Mouse (Mus musculus): ENCODE measurements around the gene Tmsb15l. TPM values are rescaled to one million over a fixed set of nuclear protein-coding genes. Genes with fewer than 3 reads are reported as not detected.

The Tmsb15l gene
- total and polyA plus RNA-seq, 3 experiments: not detected

DNA sequence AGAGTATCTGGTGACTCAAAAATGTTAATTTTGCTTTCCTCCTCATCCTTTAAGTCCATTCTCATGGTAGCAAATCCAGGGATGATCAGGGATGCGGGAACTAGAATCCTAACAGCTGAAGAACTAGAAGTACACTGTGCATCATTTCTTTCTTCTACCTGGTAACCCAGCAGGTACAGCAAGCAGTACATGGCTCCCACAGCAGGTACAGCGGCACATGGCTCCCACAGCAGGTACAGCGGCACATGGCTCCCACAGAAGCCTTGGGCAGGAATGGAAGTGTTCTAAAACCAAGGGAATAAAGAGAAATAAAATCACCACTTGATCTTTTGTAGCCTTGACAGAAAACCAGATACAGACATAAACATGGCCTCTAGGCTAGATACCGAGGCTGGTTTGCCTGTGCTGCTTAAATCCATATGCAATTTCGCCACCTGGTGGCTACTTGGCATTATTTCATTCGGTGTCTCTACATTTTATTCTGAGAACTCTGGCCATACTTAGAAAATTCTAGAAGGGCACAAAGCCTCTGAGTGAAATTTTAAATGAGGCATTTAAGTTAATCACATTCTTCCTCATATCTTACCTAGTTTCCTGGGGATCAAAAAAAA, 38.5 kb upstream of the Tmsb15l start:
- peaks cover 2 to 3% of the 10 kb centered on the region in 2 experiments; a peak in 3 of 4 replicates for H3K36me3 ChIP-seq (ENCODE audit: control insufficient read depth in 1 of 2, insufficient read depth in 2 of 2, low read length in 2 of 2)
- H3K27me3 ChIP-seq (ENCODE audit: control insufficient read depth in 1 of 2, insufficient read depth in 2 of 2, low read length in 2 of 2): no peaks in the 10 kb centered on the region

DNA sequence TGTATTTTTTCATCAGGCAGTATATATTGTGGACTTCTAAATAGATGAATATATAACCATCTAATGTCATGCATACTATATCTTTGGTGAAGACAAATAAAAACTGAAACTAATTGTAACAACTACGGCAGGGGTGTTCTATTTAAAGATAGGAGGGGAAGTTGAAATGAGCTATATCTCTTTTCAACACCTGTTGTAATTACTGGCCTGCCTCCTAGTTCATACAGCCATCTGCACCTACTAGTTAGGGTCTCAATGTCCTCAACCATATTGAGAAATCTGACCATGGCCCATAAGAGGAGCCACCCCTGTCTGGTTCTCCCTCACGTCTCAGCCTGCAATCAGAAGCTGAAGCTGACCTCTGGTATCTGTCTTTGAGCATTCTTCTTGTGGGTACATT, 19.6 kb upstream of the Tmsb15l start:
- Histone ChIP-seq H3K9ac (ENCODE audit: control insufficient read depth, low read depth, low read length, poor library complexity, severe bottlenecking) (no peak overlapping the region), H3K4me3 (ENCODE audit: control insufficient read depth in 1 of 2, insufficient read depth in 1 of 2, low read depth in 2 of 2, low read length in 2 of 2) (peak overlapping the region in 1 of 2 experiments; percentile 29; a peak in 1 of 4 replicates), H3K79me2 (ENCODE audit: control insufficient read depth, insufficient read depth, low read length, poor library complexity) (no peaks in the 10 kb centered on the region), H3K27ac (ENCODE audit: control insufficient read depth, low read depth, low read length) (no peak overlapping the region), H3K27me3 (ENCODE audit: control insufficient read depth in 1 of 2, insufficient read depth in 2 of 2, low read length in 2 of 2) (no peaks in the 10 kb centered on the region), H3K4me1 (ENCODE audit: control insufficient read depth in 1 of 2, insufficient read depth in 2 of 2, low read length in 2 of 2) (peaks cover 8 to 9% of the 10 kb centered on the region in 2 experiments; a peak in 3 of 4 replicates), H3K36me3 (ENCODE audit: control insufficient read depth in 1 of 2, insufficient read depth in 2 of 2, low read length in 2 of 2) (peaks cover 0 to 20% of the 10 kb centered on the region in 2 experiments; a peak in 2 of 4 replicates), H3K9me3 (replicated peaks; ENCODE audit: insufficient read depth, low read length) (no peaks in the 10 kb centered on the region)
- TF ChIP-seq ETS1 (IDR thresholded peaks at IDR 0.05; ENCODE audit: low read depth, low read length): peak; percentile 55
- no peak for TF ChIP-seq CTCF (IDR thresholded peaks at IDR 0.05 in 2 of 3, conservative IDR thresholded peaks at IDR 0.05 in 1 of 3; ENCODE audit: control insufficient read depth in 1 of 3, insufficient read depth in 1 of 3, low read depth in 2 of 3, low read length in 3 of 3, poor library complexity in 1 of 3, severe bottlenecking in 1 of 3)
- peak; percentile 65 for TF ChIP-seq TCF12 (IDR thresholded peaks at IDR 0.05; ENCODE audit: low read depth, low read length)
- peak; percentile 39 to 50 for TF ChIP-seq EP300 (IDR thresholded peaks at IDR 0.05; ENCODE audit: low read depth in 1 of 2, low read length in 2 of 2)
- TF ChIP-seq E2F4 (IDR thresholded peaks at IDR 0.05; ENCODE audit: borderline replicate concordance, low read depth, low read length): no peak
- peak; percentile 51 for TF ChIP-seq TAL1 (IDR thresholded peaks at IDR 0.05; ENCODE audit: low read length)
- TF ChIP-seq NRF1 (IDR thresholded peaks at IDR 0.05; ENCODE audit: insufficient read depth, low read depth, low read length, poor library complexity, severe bottlenecking): no peak
- no peak for TF ChIP-seq ZNF384 (IDR thresholded peaks at IDR 0.05; ENCODE audit: low read depth, low read length)
- no peak for TF ChIP-seq ELF1 (IDR thresholded peaks at IDR 0.05; ENCODE audit: low read depth, low read length)
- DNase-seq (ENCODE audit: low read depth, low spot score): peak; percentile 32

More for the DNA sequence above, 38.5 kb upstream of the Tmsb15l start:
- H3K9ac ChIP-seq (ENCODE audit: control insufficient read depth, low read depth, low read length, poor library complexity, severe bottlenecking): no peak overlapping the region
- H3K4me3 ChIP-seq (ENCODE audit: control insufficient read depth in 1 of 2, insufficient read depth in 1 of 2, low read depth in 2 of 2, low read length in 2 of 2): no peak overlapping the region
- peak; percentile 49; the same call in 1 of the 2 replicates for TF ChIP-seq ZC3H11A (IDR thresholded peaks at IDR 0.05; ENCODE audit: low read depth, low read length)
- TF ChIP-seq CTCF (IDR thresholded peaks at IDR 0.05 in 2 of 3, conservative IDR thresholded peaks at IDR 0.05 in 1 of 3; ENCODE audit: control insufficient read depth in 1 of 3, insufficient read depth in 1 of 3, low read depth in 2 of 3, low read length in 3 of 3, poor library complexity in 1 of 3, severe bottlenecking in 1 of 3): peak; percentile 46 to 87 (median 71)
- TF ChIP-seq SMC3 (IDR thresholded peaks at IDR 0.05; ENCODE audit: low read depth, low read length): peak; percentile 83
- TF ChIP-seq NRF1 (IDR thresholded peaks at IDR 0.05; ENCODE audit: insufficient read depth, low read depth, low read length, poor library complexity, severe bottlenecking): no peak
- TF ChIP-seq RAD21 (IDR thresholded peaks at IDR 0.05; ENCODE audit: low read depth, low read length): peak; percentile 69
- no peak for TF ChIP-seq NELFE (IDR thresholded peaks at IDR 0.05; ENCODE audit: low read depth, low read length)
- peak; percentile 87 for DNase-seq (ENCODE audit: low read depth, low spot score)
- H3K79me2 ChIP-seq (ENCODE audit: control insufficient read depth, insufficient read depth, low read length, poor library complexity): no peaks in the 10 kb centered on the region
- H3K4me1 ChIP-seq (ENCODE audit: control insufficient read depth in 1 of 2, insufficient read depth in 2 of 2, low read length in 2 of 2): no peaks in the 10 kb centered on the region; a peak in 1 of 4 replicates
- H3K9me3 ChIP-seq (replicated peaks; ENCODE audit: insufficient read depth, low read length): no peaks in the 10 kb centered on the region
- H3K27ac ChIP-seq (ENCODE audit: control insufficient read depth, low read depth, low read length): no peak overlapping the region
